Mouse (Mus musculus): ENCODE data around the gene Clnk.

GRCm38 (mm10) chr5:38698046-38698445 is 178.6 kb downstream of the Clnk start:
- no peak for TF ChIP-seq MXI1 (IDR thresholded peaks at IDR 0.05; ENCODE audit: low read depth, low read length)
- no peak for TF ChIP-seq CTCF (IDR thresholded peaks at IDR 0.05 in 2 of 3, conservative IDR thresholded peaks at IDR 0.05 in 1 of 3; ENCODE audit: control insufficient read depth in 1 of 3, insufficient read depth in 1 of 3, low read depth in 2 of 3, low read length in 3 of 3, poor library complexity in 1 of 3, severe bottlenecking in 1 of 3)
- TF ChIP-seq RAD21 (IDR thresholded peaks at IDR 0.05; ENCODE audit: low read depth, low read length) = no peak
- no peak for TF ChIP-seq POLR2A (IDR thresholded peaks at IDR 0.05; ENCODE audit: control insufficient read depth in 1 of 2, insufficient read depth in 1 of 2, low read depth in 1 of 2, low read length in 2 of 2, poor library complexity in 1 of 2)
- TF ChIP-seq SMC3 (IDR thresholded peaks at IDR 0.05; ENCODE audit: low read depth, low read length) = no peak
- no peak for TF ChIP-seq BHLHE40 (IDR thresholded peaks at IDR 0.05; ENCODE audit: borderline replicate concordance, low read depth, low read length)
- TF ChIP-seq ZNF384 (IDR thresholded peaks at IDR 0.05; ENCODE audit: low read depth, low read length) = no peak
- no peak for TF ChIP-seq USF1 (IDR thresholded peaks at IDR 0.05; ENCODE audit: low read depth, low read length)

All from MEL (cell line).